Mouse (Mus musculus): ENCODE measurements at regions not wholly inside any gene's neighbourhood (a gene's known extent, or its start where the extent isn't known, plus 50 kb on each side); places are given as distances from the start of the nearest gene placed in this dataset.

- DNase-seq (ENCODE audit: low read depth), result no peak
Observed at GRCm38 (mm10) chr9:8273253-8273652, 139.2 kb upstream of the Cep126 start.

- no peak for DNase-seq (ENCODE audit: low read depth)
Observed at GRCm38 (mm10) chr9:8249542-8249941, 115.4 kb upstream of the Cep126 start.

GRCm38 (mm10) chr9:8228078-8228477, 94.0 kb upstream of the Cep126 start:
- DNase-seq (ENCODE audit: low read depth), result no peak

- DNase-seq (ENCODE audit: low read depth), result peak; percentile 5
Observed at GRCm38 (mm10) chr9:8226415-8226814, 92.3 kb upstream of the Cep126 start.

- DNase-seq (ENCODE audit: low read depth), result peak; percentile 36
Observed at GRCm38 (mm10) chr9:8208855-8209254, 74.8 kb upstream of the Cep126 start.

GRCm38 (mm10) chr9:8185433-8185832, 51.3 kb upstream of the Cep126 start:
- DNase-seq (ENCODE audit: low read depth), result no peak
